Mouse (Mus musculus) intestine, postnatal 0 days (tissue): ENCODE measurements around the gene 1190005I06Rik. TPM values are rescaled to one million over a fixed set of nuclear protein-coding genes. Genes with fewer than 3 reads are reported as not detected.
A peak's percentile ranks its signal among the peaks of the same experiment; 100 is the strongest.

Experiments
- ATAC-seq: fragments of 200-750 bp; cut with Nextera tagmentation; 2 replicates; pipeline ENCODE4 v1.8.0; 2017; ENCODE audit warnings: mild to moderate bottlenecking, moderate TSS enrichment, moderate library complexity
- H3K27ac ChIP-seq: fragments of 300-500 bp; sonication (generic); 2 replicates; pipeline ENCODE4 v1.5.1; 2014; ENCODE audit warnings: mild to moderate bottlenecking, low read depth, low read length, moderate library complexity
- H3K27me3 ChIP-seq: fragments of 300-500 bp; sonication (generic); replicated peaks from 2 replicates; pipeline ENCODE4 v1.6.1; 2014; ENCODE audit warnings: low read length, mixed read lengths; ENCODE audit not compliant: control insufficient read depth, insufficient read depth
- H3K36me3 ChIP-seq: fragments of 300-500 bp; sonication (generic); 2 replicates; pipeline ENCODE4 v1.6.1; 2014; ENCODE audit warnings: mild to moderate bottlenecking, moderate library complexity; ENCODE audit not compliant: control insufficient read depth, insufficient read depth
- H3K4me1 ChIP-seq: fragments of 300-500 bp; sonication (generic); replicated peaks from 2 replicates; pipeline ENCODE4 v1.6.1; 2014; ENCODE audit warnings: antibody characterized with exemption, low read length, mixed read lengths; ENCODE audit not compliant: control insufficient read depth, insufficient read depth
- H3K4me2 ChIP-seq: fragments of 300-500 bp; sonication (generic); replicated peaks from 2 replicates; pipeline ENCODE4 v1.6.1; 2014; ENCODE audit warnings: low read depth, mild to moderate bottlenecking, moderate library complexity
- H3K4me3 ChIP-seq: fragments of 300-500 bp; sonication (generic); 2 replicates; pipeline ENCODE4 v1.5.1; 2014; ENCODE audit warnings: low read depth, low read length
- H3K9ac ChIP-seq: fragments of 300-500 bp; sonication (generic); 2 replicates; pipeline ENCODE4 v1.6.1; 2014; ENCODE audit warnings: mild to moderate bottlenecking, low read depth, low read length
- H3K9me3 ChIP-seq: fragments of 300-500 bp; sonication (generic); 2 replicates; pipeline ENCODE4 v1.6.1; 2016; ENCODE audit warnings: mixed run types; ENCODE audit not compliant: control insufficient read depth
- CTCF ChIP-seq: sonication (generic); IDR thresholded peaks from 2 replicates; pipeline ENCODE4 v1.5.1; 2016; ENCODE audit warnings: low read depth, mild to moderate bottlenecking, control low read depth, antibody characterized with exemption, moderate library complexity
- WGBS: fragments of 180-500 bp; shearing (Covaris S2); extraction: QIAGEN DNeasy Blood & Tissue Kit; methylation state at CpG from one replicate; pipeline ENCODE4 v1.1.7; 2014; 5-methylcytosine and 5-hydroxymethylcytosine counted together
- polyA plus RNA-seq: library from polyadenylated mRNA; unstranded; fragments of >200 nt; fragmentation: Nextera tagmentation; extraction: Ambion mirVana; gene quantifications from 2 replicates; pipeline ENCODE4 v1.2.1, GENCODE M21; 2015

The 1190005I06Rik gene
- polyA plus RNA-seq, 1 experiment from 2014 or later, result 4.0 TPM

DNA sequence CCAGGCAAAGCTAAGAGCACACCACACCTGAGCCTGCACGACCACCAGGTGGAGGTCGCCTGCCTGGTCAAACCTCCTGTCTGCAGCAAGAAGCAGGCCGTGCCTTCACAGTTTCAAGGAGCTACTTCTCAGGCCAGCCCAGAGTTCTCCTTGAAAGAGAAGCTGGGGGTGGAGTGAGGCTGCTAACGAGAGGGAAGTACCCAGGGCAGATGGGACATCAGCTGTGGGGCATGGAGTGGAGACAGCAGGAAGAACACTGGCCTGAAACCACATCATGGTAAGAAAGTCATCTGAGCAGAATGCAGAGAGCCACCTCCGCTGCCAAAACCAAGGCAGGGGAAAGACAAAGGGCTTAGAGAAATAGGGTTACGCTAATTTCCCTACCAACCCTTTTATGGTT lies 17.1 kb upstream of the 1190005I06Rik start:
- Histone ChIP-seq H3K4me2 (no peak overlapping the region; the same call in 1 of the 2 replicates), H3K9me3 (no peaks in the 10 kb centered on the region), H3K27ac (no peak overlapping the region), H3K27me3 (no peaks in the 10 kb centered on the region), H3K9ac (no peak overlapping the region), H3K4me3 (no peak overlapping the region), H3K36me3 (peaks cover 4% of the 10 kb centered on the region; the same call in 1 of the 2 replicates), H3K4me1 (peaks cover 18% of the 10 kb centered on the region)
- TF ChIP-seq CTCF, result peak; percentile 19; the same call in 1 of the 2 replicates
- ATAC-seq, result no peak
- 82% methylated on average over 6 of the region's 6 CpGs for WGBS

DNA sequence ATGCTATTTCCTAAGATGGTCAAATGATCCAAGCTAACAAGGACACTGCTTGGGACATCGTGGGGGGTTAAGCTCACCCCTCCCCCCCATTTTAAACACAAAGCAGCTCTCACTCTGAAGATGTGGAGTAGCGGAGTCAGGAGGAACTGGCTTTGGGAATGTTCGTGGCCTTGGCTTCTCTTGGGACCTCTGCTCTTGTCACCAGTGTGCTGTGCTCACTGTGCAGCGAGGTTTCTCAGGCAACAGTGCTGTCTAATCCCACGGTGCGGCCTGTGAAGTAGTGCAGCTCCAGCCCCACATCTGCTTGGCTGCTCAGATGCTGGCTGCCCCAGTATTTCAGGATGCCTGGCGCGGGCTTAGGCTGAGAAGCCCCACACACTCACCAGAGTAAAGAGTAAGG lies 10.0 kb upstream of the 1190005I06Rik start:
- H3K36me3 ChIP-seq, result peaks cover 53% of the 10 kb centered on the region
- H3K9me3 ChIP-seq, result no peaks in the 10 kb centered on the region
- no peak overlapping the region for H3K27ac ChIP-seq
- H3K4me2 ChIP-seq, result no peak overlapping the region
- H3K27me3 ChIP-seq, result no peaks in the 10 kb centered on the region
- peaks cover 7% of the 10 kb centered on the region; the same call in 1 of the 2 replicates for H3K4me1 ChIP-seq
- no peak overlapping the region for H3K4me3 ChIP-seq
- WGBS, result 82% methylated on average over 8 of the region's 8 CpGs
- no peak for TF ChIP-seq CTCF
- no peak for ATAC-seq
- no peak overlapping the region for H3K9ac ChIP-seq

DNA sequence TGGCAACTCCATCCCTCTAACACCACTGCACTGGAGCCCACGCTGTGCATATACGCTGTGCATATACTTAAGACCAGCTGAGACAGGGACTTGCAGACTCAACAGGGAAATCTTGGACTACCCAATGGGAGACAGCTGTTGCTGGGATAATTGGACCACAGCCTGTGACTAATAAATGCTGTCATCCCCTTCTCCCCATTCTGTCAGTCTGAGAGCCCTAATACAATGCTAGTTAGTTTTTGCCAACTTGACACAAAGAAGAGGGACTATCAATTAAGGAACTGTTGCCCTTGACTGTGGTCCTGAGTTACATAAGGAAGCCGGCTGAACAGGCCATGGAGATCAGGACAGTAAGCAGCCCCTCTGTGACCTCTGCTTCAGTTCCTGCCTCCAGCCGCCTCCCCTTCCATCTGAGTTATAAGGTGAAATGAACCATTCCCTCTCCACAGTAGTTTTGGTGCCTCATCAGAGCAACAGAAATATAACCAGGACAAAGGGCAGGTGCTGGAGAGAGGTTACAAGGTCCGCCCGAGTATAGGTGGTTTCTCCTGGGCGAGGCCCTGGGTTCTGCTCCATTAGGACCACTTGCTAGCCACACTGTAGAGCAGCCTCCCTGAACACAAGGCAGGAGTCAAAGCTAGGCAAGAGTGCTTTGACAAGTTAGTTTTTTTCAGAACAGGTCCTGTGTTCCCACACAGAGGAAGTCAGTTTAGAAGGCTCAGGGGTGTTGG lies 9.1 kb upstream of the 1190005I06Rik start:
- no peak overlapping the region for H3K4me3 ChIP-seq
- no peaks in the 10 kb centered on the region for H3K27me3 ChIP-seq
- no peak overlapping the region for H3K9ac ChIP-seq
- no peak for ATAC-seq
- peaks cover 7% of the 10 kb centered on the region; the same call in 1 of the 2 replicates for H3K4me1 ChIP-seq
- H3K9me3 ChIP-seq, result no peaks in the 10 kb centered on the region
- H3K27ac ChIP-seq, result no peak overlapping the region; the same call in 1 of the 2 replicates
- H3K36me3 ChIP-seq, result peaks cover 53% of the 10 kb centered on the region
- 0 out of 2 replicates have a peak overlapping the region, but pooled peaks have one; percentile 7 for H3K4me2 ChIP-seq
- WGBS, result 54% methylated on average over 7 of the region's 7 CpGs
- TF ChIP-seq CTCF, result no peak

DNA sequence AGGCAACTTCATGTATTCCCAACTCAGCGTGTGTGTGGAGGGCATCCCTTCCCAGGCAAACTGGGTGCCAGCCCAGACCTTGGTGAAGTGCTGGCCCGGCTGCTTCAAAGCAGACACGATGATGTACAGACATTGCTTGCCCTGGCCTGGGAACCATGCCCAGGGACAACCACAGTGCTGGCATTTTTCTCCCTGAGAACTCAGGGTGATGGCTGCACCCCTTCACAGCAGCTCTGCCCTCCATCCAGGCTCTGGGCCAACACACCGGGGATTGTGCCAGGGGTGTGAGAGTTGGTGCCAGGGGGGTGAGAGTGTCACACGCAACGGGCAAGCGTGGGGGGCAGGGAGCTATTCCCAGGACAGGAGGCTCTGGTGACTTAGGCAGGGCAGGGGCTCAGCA lies 2.8 kb downstream of the 1190005I06Rik start:
- H3K27ac ChIP-seq, result no peak overlapping the region
- no peak overlapping the region for H3K9ac ChIP-seq
- no peaks in the 10 kb centered on the region for H3K9me3 ChIP-seq
- H3K4me3 ChIP-seq, result no peak overlapping the region
- no peaks in the 10 kb centered on the region for H3K36me3 ChIP-seq
- 69% methylated on average over 7 of the region's 7 CpGs for WGBS
- H3K27me3 ChIP-seq, result no peaks in the 10 kb centered on the region
- no peak for ATAC-seq
- no peak for TF ChIP-seq CTCF
- no peak overlapping the region for H3K4me2 ChIP-seq
- no peaks in the 10 kb centered on the region for H3K4me1 ChIP-seq

DNA sequence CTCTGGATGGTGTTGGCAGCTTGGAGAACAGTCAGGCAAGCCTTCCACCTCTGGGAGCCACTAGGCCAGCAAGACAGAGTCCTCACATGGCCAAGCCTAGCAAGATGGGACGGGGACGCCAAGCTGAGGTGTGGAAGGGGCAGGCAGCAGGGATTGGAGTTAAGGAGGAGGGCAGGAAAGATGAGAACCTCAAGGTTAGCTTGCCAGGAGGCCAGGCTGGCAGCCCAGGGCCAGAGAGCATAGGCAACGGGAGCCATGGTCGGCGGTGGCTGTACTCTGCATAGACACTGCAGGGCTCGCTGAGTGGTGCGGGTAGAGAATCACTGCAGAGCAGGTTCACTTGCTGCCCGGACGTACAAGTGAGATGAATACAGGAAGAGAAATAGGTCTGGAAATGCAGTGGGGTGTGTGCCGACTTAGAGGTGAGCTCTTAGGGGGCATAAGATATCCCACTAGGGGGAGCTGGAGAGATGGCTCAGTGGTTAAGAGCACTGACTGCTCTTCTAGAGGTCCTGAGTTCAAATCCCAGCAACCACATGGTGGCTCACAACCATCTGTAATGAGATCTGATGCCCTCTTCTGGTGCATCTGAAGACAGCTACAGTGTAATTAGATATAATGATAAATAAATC lies 5.3 kb downstream of the 1190005I06Rik start:
- Histone ChIP-seq H3K4me1 (no peaks in the 10 kb centered on the region), H3K4me2 (no peak overlapping the region), H3K27me3 (no peaks in the 10 kb centered on the region), H3K9me3 (no peaks in the 10 kb centered on the region), H3K4me3 (no peak overlapping the region), H3K9ac (no peak overlapping the region), H3K27ac (no peak overlapping the region), H3K36me3 (no peaks in the 10 kb centered on the region)
- WGBS, result 76% methylated on average over 10 of the region's 10 CpGs
- no peak for ATAC-seq
- TF ChIP-seq CTCF, result 0 out of 2 replicates have a peak, but pooled peaks have one; percentile 18

DNA sequence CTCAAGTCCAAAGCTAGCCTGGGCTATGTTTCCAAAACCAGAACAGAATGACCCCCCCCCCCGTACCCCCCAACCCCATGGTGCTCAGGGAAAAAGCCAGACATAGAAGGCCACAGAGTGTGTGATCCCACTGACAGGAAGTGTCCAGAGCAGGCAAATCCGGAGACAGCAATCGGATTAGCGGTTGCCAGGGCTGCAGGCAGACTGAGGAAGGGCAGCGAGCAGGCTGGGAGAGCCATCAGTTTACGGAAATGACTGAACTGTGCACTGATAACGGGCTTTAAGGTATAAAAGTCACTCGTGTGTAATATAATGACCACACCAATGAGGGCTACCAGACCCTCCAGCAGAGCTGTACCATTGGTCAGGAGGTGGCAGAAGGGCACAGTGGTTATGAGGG lies 6.2 kb downstream of the 1190005I06Rik start:
- Histone ChIP-seq H3K4me2 (no peak overlapping the region), H3K9me3 (no peaks in the 10 kb centered on the region), H3K27me3 (no peaks in the 10 kb centered on the region), H3K4me1 (no peaks in the 10 kb centered on the region), H3K9ac (no peak overlapping the region), H3K36me3 (no peaks in the 10 kb centered on the region), H3K4me3 (no peak overlapping the region), H3K27ac (no peak overlapping the region)
- TF ChIP-seq CTCF, result no peak
- WGBS, result 23% methylated on average over 8 of the region's 8 CpGs
- no peak for ATAC-seq
